8 mouse cellular contexts compared by ENCODE assay signal in the genomic region with DNA sequence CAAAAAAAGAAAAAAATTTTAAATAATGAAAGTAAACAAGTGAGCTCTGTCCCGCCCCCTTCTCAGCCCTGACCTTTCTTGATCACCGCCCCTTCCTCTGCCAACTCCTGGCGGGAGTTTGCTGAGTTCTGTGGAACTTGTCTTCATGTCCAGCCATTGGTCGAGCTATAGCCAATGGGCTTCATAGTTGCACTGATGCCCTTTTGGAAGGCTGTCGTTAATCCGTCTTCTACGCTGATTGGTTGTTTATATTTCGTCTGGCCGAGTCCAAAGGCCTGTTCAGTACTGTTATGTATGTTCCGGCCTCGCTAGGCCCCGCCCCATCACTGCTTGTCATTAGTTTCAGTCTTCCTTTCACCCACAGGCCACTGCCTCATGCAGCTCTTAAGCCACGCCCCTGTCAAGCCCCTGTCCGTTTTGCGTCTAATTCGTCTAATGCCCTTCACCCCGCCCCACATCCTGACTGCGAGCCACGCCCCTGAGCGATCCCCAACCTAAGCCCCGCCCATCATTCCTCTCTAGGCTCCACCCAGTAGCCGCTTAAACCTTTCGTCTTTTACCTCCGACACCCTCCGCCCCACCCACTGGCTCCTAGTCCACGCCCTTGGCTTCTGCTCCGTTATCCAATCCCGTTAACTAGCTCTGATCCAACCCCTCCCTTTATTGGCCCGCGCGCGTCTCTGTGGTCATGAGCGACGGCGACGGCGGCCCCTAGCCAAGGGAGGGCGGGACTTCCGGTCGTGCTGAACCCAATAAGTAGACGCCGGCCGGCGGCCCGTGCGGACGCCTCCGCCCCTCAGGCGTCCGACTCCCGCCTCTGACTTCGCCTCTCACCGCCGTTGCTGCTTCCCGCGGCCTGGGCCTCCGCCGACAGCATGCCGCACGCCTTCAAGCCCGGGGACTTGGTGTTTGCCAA. TPM values are rescaled to one million over a fixed set of nuclear protein-coding genes. Genes with fewer than 3 reads are reported as not detected.
A peak's percentile ranks its signal among the peaks of the same experiment; 100 is the strongest.
DNase-seq lines count a peak whose midpoint lies in the region; ATAC-seq and TF ChIP-seq lines count a peak whose summit lies in the region.

Gene Hdgfl2, plus strand, starts transcription at position 755 of the 916 bp plus-strand sequence.

- H3K36me3 ChIP-seq in embryonic facial prominence, embryonic 15.5 days = peaks cover 18% of the 10 kb centered on the region
- H3K36me3 ChIP-seq in limb, embryonic 14.5 days (ENCODE audit: control insufficient read depth, insufficient read depth, low read length) = peaks cover 22% of the 10 kb centered on the region
- no peaks in the 10 kb centered on the region for H3K36me3 ChIP-seq in midbrain, postnatal 0 days (ENCODE audit: insufficient read depth, low read length)

- peaks cover 7% of the 10 kb centered on the region; the same call in 1 of the 2 replicates for H3K4me1 ChIP-seq in bone marrow, adult 2 months (ENCODE audit: control insufficient read depth, insufficient read depth, low read length)
- peaks cover 38% of the 10 kb centered on the region for H3K4me1 ChIP-seq in embryonic facial prominence, embryonic 15.5 days
- peaks cover 26% of the 10 kb centered on the region for H3K4me1 ChIP-seq in limb, embryonic 14.5 days (ENCODE audit: control insufficient read depth, insufficient read depth, low read length)
- peaks cover 22% of the 10 kb centered on the region for H3K4me1 ChIP-seq in midbrain, postnatal 0 days (ENCODE audit: insufficient read depth, low read length)

- peak; percentile 93 for ATAC-seq in embryonic facial prominence, embryonic 15.5 days (ENCODE audit: insufficient number of reproducible peaks, low FRiP score, low TSS enrichment, low read depth)
- peak; percentile 93 for ATAC-seq in limb, embryonic 14.5 days (ENCODE audit: low FRiP score, low read depth)
- ATAC-seq in midbrain, postnatal 0 days (ENCODE audit: low FRiP score) = peak; percentile 93

- WGBS in bone marrow, adult 2 months = under 1% methylated on average over 61 of the region's 61 CpGs
- under 1% methylated on average over 61 of the region's 61 CpGs for WGBS in embryonic facial prominence, embryonic 15.5 days
- WGBS in limb, embryonic 14.5 days = under 1% methylated on average over 61 of the region's 61 CpGs
- under 1% methylated on average over 61 of the region's 61 CpGs for WGBS in midbrain, postnatal 0 days

- peak; percentile 100 for DNase-seq in 416B (ENCODE audit: low read depth)
- DNase-seq in heart, adult 8-10 months (ENCODE audit: low spot score) = peak; percentile 100
- DNase-seq in kidney, adult 9 months = peak; percentile 100
- DNase-seq in limb, embryonic 14.5 days (ENCODE audit: low spot score) = peak; percentile 100
- DNase-seq in midbrain, postnatal 0 days (ENCODE audit: low spot score) = peak; percentile 100
- DNase-seq in spleen, postnatal 14 days (ENCODE audit: low spot score in 2 of 2) = peak; percentile 99

- peak within 1 kb of the TSS; percentile 45 for H3K27ac ChIP-seq in bone marrow, adult 2 months (ENCODE audit: control insufficient read depth, insufficient read depth, low read depth, low read length, poor library complexity)
- H3K27ac ChIP-seq in embryonic facial prominence, embryonic 15.5 days (replicated peaks) = peak within 1 kb of the TSS; percentile 63
- H3K27ac ChIP-seq in limb, embryonic 14.5 days (replicated peaks; ENCODE audit: low read depth, low read length) = peak within 1 kb of the TSS; percentile 48; the same call in 1 of the 2 replicates
- peak within 1 kb of the TSS; percentile 75 for H3K27ac ChIP-seq in midbrain, postnatal 0 days (ENCODE audit: low read depth, low read length)

- H3K4me2 ChIP-seq in embryonic facial prominence, embryonic 15.5 days (replicated peaks) = peak within 1 kb of the TSS; percentile 92
- H3K4me2 ChIP-seq in limb, embryonic 14.5 days (replicated peaks; ENCODE audit: low read depth, low read length, severe bottlenecking) = peak within 1 kb of the TSS; percentile 85
- H3K4me2 ChIP-seq in midbrain, postnatal 0 days (ENCODE audit: low read depth, low read length, poor library complexity, severe bottlenecking) = peak within 1 kb of the TSS; percentile 98

- no peak for TF ChIP-seq CTCF in bone marrow, adult 2 months (IDR thresholded peaks at IDR 0.05; ENCODE audit: control insufficient read depth, insufficient read depth, low read length)
- TF ChIP-seq CTCF in midbrain, postnatal 0 days (IDR thresholded peaks at IDR 0.05) = no peak

- no peaks in the 10 kb centered on the region for H3K27me3 ChIP-seq in embryonic facial prominence, embryonic 15.5 days
- H3K27me3 ChIP-seq in limb, embryonic 14.5 days (ENCODE audit: control insufficient read depth, insufficient read depth, low read length) = no peaks in the 10 kb centered on the region
- no peaks in the 10 kb centered on the region for H3K27me3 ChIP-seq in midbrain, postnatal 0 days (ENCODE audit: insufficient read depth, low read length)

- H3K4me3 ChIP-seq in bone marrow, adult 2 months (replicated peaks; ENCODE audit: control insufficient read depth, low read depth, low read length) = peak within 1 kb of the TSS; percentile 95
- H3K4me3 ChIP-seq in embryonic facial prominence, embryonic 15.5 days (replicated peaks) = peak within 1 kb of the TSS; percentile 92
- H3K4me3 ChIP-seq in limb, embryonic 14.5 days (replicated peaks; ENCODE audit: low read length) = peak within 1 kb of the TSS; percentile 92
- peak within 1 kb of the TSS; percentile 98 for H3K4me3 ChIP-seq in midbrain, postnatal 0 days (ENCODE audit: low read depth, low read length)

- no peaks in the 10 kb centered on the region for H3K9me3 ChIP-seq in embryonic facial prominence, embryonic 15.5 days (replicated peaks)
- no peaks in the 10 kb centered on the region for H3K9me3 ChIP-seq in limb, embryonic 14.5 days (ENCODE audit: control insufficient read depth, low read length)
- no peaks in the 10 kb centered on the region for H3K9me3 ChIP-seq in midbrain, postnatal 0 days (ENCODE audit: low read length)

- TF ChIP-seq POLR2A in bone marrow, adult 2 months (IDR thresholded peaks at IDR 0.05; ENCODE audit: borderline replicate concordance, control insufficient read depth, low read depth, low read length) = peak; percentile 91; the same call in 1 of the 2 replicates
- peak; percentile 75; the same call in 1 of the 2 replicates for TF ChIP-seq POLR2A in limb, embryonic 14.5 days (IDR thresholded peaks at IDR 0.05; ENCODE audit: borderline replicate concordance, extremely low read depth, insufficient read depth, insufficient read length)

- peak within 1 kb of the TSS; percentile 83 for H3K9ac ChIP-seq in embryonic facial prominence, embryonic 15.5 days
- peak within 1 kb of the TSS; percentile 74 for H3K9ac ChIP-seq in limb, embryonic 14.5 days (ENCODE audit: low read depth, low read length, severe bottlenecking)
- H3K9ac ChIP-seq in midbrain, postnatal 0 days (replicated peaks; ENCODE audit: low read length, poor library complexity, severe bottlenecking) = peak within 1 kb of the TSS; percentile 81

RNA-seq across cellular contexts. Expression of gene Hdgfl2, which starts in this region (rescaled TPM):
- polyA plus RNA-seq in bone marrow, adult 2 months (2011; ENCODE audit: insufficient read depth, insufficient read length, low replicate concordance, missing spikeins) = 62.0 and 145 TPM in 2 replicates
- 112 and 119 TPM in 2 replicates for polyA plus RNA-seq in embryonic facial prominence, embryonic 15.5 days (2015; fragmentation: Nextera tagmentation; extraction: Ambion mirVana)
- total RNA-seq in heart, adult 8-10 months (2022) = 10 to 100 TPM; 30.6 to 41.4 (median 35.2) TPM
- polyA plus RNA-seq in limb, embryonic 14.5 days (2012; rRNA removed) = 82.3 and 118 TPM in 2 replicates
- polyA plus RNA-seq in limb, embryonic 14.5 days (2014; fragmentation: Nextera tagmentation; extraction: Ambion mirVana) = 84.9 and 104 TPM in 2 replicates
- total RNA-seq in midbrain, postnatal 0 days (2014; rRNA removed) = 59.6 and 72.1 TPM in 2 replicates
- 120 and 123 TPM in 2 replicates for polyA plus RNA-seq in midbrain, postnatal 0 days (2015; fragmentation: Nextera tagmentation; extraction: Ambion mirVana)

Comparison
In these comparisons a context has a peak if more than half of its experiments do, and no peak if none do; other contexts are left out.
1. Peak in every context shown above with its lines: DNase-seq, ATAC-seq, H3K4me3 ChIP-seq and H3K27ac ChIP-seq.